Mouse (Mus musculus) cerebellum, adult (tissue): ENCODE results near the gene Cd300ld3.
"Not testable (repeated sequence)": the region's sequence is repeated elsewhere in the genome, so short reads cannot be mapped to it uniquely, and the experiment has no call there.

Source experiments
- ATAC-seq: cut with Nextera tagmentation; 2 replicates; pipeline ENCODE4 v1.9.2; 2017; ENCODE audit warnings: mild to moderate bottlenecking, moderate library complexity, mixed read lengths; ENCODE audit not compliant: insufficient number of reproducible peaks, low FRiP score, low TSS enrichment

The Cd300ld3 gene

GRCm38 (mm10) chr11:115058701-115059100 is 10.5 kb upstream of the Cd300ld3 start:
- ATAC-seq = no peak

DNA sequence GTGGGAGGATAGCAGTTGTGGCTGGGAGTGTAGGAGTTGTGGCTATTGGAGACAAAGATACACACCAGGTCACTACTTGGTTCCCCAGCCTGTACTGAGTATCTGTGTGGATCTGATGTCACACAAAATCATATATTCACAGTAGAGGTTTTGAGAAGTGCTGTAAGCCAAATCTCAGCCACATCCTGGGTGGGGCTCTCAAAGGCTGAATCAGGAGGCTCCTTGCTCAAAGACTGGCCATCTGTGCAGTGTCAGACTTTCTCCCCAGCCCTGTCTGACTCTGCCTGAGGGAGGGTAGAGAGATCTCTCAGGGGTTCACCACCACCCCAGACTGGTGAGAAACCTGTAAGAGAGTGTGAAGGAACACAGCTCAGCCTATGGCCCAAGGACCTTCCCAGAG is 6.3 kb upstream of the Cd300ld3 start:
- ATAC-seq = no peak

- no peak for ATAC-seq
Observed at GRCm38 (mm10) chr11:115052991-115053390, 4.8 kb upstream of the Cd300ld3 start.

DNA sequence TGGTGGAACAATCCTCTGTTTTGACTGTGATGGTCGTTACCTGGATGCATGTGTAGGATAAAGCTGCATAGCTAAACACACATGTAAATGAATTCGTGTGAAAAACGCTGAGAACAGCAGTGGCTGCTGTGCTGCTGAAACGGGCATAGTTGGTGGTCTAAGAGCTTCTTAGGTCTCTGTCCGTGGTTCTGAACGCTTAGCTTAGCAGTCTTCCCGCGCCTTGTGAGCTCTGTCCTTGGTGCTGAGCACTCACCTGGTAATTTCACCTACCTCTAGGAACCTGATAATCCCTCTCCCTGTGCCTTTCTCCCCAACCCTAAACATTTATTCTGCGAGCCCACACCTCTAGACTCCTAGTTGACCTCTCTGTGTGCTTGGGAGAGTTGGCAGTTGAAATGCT is 4.0 kb upstream of the Cd300ld3 start:
- no peak for ATAC-seq

GRCm38 (mm10) chr11:115049282-115049895 is 1.2 kb upstream of the Cd300ld3 start:
- peak; percentile 90 for ATAC-seq

DNA sequence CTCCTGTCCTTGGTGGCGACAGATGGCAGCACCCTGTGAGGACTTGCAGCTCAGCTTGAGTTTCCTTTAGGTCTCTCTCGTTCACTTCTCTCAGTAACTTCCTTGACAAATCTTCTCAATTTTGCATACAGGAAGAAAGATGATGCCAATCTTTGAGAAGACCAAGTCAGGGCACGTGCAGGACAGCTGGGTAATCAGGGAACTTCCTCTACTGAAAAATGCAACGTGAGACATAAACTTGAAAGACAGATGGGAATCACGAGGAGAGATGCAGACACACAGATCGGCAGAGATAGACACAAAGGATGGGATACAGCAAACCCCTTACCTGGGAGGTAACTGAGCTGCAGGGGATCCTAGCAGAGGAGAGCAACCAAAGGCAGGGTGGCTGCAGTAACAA is 10.5 kb downstream of the Cd300ld3 start, which contains the start of gene Cd300ld5:
Cd300ld5 (minus strand) TSS at position 101 of the 400 bp plus-strand sequence.
- ATAC-seq = not testable (repeated sequence)

DNA sequence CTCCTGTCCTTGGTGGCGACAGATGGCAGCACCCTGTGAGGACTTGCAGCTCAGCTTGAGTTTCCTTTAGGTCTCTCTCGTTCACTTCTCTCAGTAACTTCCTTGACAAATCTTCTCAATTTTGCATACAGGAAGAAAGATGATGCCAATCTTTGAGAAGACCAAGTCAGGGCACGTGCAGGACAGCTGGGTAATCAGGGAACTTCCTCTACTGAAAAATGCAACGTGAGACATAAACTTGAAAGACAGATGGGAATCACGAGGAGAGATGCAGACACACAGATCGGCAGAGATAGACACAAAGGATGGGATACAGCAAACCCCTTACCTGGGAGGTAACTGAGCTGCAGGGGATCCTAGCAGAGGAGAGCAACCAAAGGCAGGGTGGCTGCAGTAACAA is 21.3 kb downstream of the Cd300ld3 start, which contains the start of gene Cd300ld4:
Cd300ld4 (minus strand) TSS at position 101 of the 400 bp plus-strand sequence.
- ATAC-seq = not testable (repeated sequence)

DNA sequence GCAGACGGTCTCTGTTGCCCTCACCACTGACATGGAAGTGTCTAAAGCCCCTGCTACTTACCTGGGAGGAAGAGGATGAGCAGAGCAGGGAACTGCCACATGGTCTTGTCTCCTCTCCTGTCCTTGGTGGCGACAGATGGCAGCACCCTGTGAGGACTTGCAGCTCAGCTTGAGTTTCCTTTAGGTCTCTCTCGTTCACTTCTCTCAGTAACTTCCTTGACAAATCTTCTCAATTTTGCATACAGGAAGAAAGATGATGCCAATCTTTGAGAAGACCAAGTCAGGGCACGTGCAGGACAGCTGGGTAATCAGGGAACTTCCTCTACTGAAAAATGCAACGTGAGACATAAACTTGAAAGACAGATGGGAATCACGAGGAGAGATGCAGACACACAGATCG is 32.1 kb downstream of the Cd300ld3 start, which contains the start of gene Cd300ld2:
Cd300ld2 (minus strand) TSS at position 101 of the 400 bp plus-strand sequence.
- ATAC-seq = not testable (repeated sequence)

DNA sequence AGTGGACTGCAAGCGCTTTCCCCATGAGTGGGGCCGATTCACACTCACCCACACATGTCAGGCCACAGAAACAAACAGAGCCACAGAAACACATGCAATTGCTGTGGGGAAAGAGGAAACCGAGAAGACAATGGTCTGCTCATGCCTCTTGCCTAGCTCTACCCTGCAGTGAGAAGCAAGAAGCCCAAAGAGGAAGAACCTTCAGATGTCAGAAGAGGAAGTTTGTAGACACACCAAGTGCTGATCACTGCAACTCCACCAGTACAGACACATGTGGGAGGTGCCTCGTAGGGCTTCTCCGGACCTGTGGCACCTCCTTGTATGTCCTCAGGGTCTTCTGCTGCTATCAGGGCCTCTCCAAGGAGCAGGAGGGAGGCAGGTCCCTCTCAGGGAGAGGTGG is 44.1 kb downstream of the Cd300ld3 start:
- ATAC-seq = no peak

- ATAC-seq = no peak
Observed at GRCm38 (mm10) chr11:115001474-115002040, 46.7 kb downstream of the Cd300ld3 start, which contains the start of gene Cd300c2. TSS of gene Cd300c2 (minus strand) at chr11:115001880.
